Mouse (Mus musculus): Measurements from ENCODE around the gene Osbpl6.

DNA sequence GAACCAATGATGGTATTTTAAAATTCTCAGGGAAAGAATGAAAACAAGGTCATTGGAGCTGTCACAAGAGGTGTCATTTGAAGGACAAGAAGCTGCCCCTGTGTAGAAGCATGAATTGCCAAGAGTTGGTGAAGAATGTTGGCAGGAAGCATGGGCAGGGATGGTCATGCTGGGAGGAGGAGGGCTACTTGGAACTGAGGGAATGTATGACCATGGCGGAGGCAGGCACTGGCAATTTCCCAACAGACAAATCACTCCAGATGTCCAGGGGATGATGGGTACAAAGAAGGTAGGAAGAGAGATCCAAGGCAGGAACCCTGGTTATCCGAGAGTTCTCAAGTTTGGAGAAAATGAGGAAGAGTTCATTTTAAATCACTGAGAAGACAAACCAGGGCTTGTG is 3.7 kb downstream of the Osbpl6 start:
- no peak for TF ChIP-seq CTCF (IDR thresholded peaks at IDR 0.05; ENCODE audit: borderline replicate concordance, control insufficient read depth, extremely low read depth, insufficient read depth, low read length, poor library complexity)
- TF ChIP-seq POLR2A (IDR thresholded peaks at IDR 0.05; ENCODE audit: control insufficient read depth, extremely low read depth, insufficient read depth, low read length, poor library complexity): no peak

All from thymus, adult 2 months (tissue).